Mouse (Mus musculus) heart, embryonic 10.5 days (tissue): ENCODE measurements around the gene Crip1. TPM values are rescaled to one million over a fixed set of nuclear protein-coding genes. Genes with fewer than 3 reads are reported as not detected.

Source experiments
- DNase-seq: peaks from one replicate; pipeline ENCODE4 v3.0.0-alpha.2; 2017; ENCODE audit warnings: low spot score
- H3K27ac ChIP-seq: fragments of 300-500 bp; sonication (generic); 2 replicates; pipeline ENCODE4 v1.5.1; 2016; ENCODE audit warnings: mild to moderate bottlenecking
- H3K27me3 ChIP-seq: fragments of 300-500 bp; sonication (generic); 2 replicates; pipeline ENCODE4 v1.6.1; 2016; ENCODE audit warnings: mild to moderate bottlenecking; ENCODE audit not compliant: poor library complexity, insufficient read depth, severe bottlenecking
- H3K36me3 ChIP-seq: fragments of 300-500 bp; sonication (generic); 2 replicates; pipeline ENCODE4 v1.6.1; 2016; ENCODE audit warnings: mild to moderate bottlenecking, moderate library complexity
- H3K4me1 ChIP-seq: fragments of 300-500 bp; sonication (generic); 2 replicates; pipeline ENCODE4 v1.6.1; 2016; ENCODE audit warnings: mild to moderate bottlenecking
- H3K4me3 ChIP-seq: fragments of 300-500 bp; sonication (generic); 2 replicates; pipeline ENCODE4 v1.5.1; 2016; ENCODE audit warnings: mild to moderate bottlenecking, moderate library complexity
- H3K9me3 ChIP-seq: fragments of 300-500 bp; sonication (generic); 2 replicates; pipeline ENCODE4 v1.6.1; 2016; ENCODE audit warnings: mild to moderate bottlenecking, moderate library complexity
- WGBS: fragments of 180-500 bp; shearing (Covaris S2); methylation state at CpG from one replicate; pipeline ENCODE4 v1.1.7; 2016; 5-methylcytosine and 5-hydroxymethylcytosine counted together
- polyA plus RNA-seq: library from polyadenylated mRNA; unstranded; fragments of >200 nt; fragmentation: Nextera tagmentation; extraction: Ambion mirVana; gene quantifications from 2 replicates; pipeline ENCODE4 v1.2.1, GENCODE M21; 2016

The Crip1 gene
- polyA plus RNA-seq, 1 experiment from 2014 or later: 511 TPM

GRCm38 (mm10) chr12:113143164-113143563 lies 3.0 kb upstream of the Crip1 start:
- Histone ChIP-seq H3K27me3 (no peaks in the 10 kb centered on the region), H3K4me3 (peak overlapping the region; percentile 82), H3K4me1 (peaks cover 91% of the 10 kb centered on the region), H3K27ac (peak overlapping the region; percentile 91), H3K9me3 (no peaks in the 10 kb centered on the region), H3K36me3 (peaks cover 35% of the 10 kb centered on the region)
- no peak for DNase-seq
- 39% methylated on average over 7 of the region's 7 CpGs for WGBS

DNA sequence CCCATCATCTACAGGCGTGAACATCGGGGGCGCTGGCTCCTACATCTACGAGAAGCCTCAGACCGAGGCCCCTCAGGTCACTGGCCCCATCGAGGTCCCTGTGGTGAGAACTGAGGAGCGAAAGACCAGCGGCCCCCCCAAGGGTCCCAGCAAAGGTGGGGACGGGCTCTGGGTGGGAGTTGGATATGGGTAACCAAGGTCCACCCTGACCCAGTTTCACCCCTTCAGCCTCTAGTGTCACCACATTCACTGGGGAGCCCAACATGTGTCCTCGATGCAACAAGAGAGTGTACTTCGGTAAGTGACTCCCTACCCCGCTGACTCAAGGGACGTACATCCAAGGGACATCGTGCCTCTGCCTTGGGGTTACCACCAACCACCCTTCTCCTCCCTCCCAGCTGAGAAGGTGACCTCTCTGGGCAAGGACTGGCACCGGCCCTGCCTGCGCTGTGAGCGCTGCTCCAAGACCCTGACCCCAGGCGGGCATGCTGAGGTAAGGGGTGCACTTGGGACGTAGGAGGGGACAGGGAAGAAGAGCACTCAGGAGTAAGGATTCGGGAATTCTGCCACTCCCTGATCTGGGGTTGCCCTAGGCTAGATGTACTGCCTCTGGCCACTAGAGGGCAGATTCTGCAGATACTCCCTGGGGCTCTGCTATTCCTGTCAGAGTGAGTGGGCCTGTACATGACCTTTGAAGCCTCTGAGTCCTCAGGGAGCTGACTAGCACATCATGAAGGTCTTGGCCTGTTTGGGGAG lies 1.9 kb upstream of the Crip1 start:
- no peaks in the 10 kb centered on the region for H3K9me3 ChIP-seq
- peak overlapping the region; percentile 82 for H3K4me3 ChIP-seq
- 74% methylated on average over 20 of the region's 20 CpGs for WGBS
- H3K4me1 ChIP-seq: peaks cover 89% of the 10 kb centered on the region
- H3K27ac ChIP-seq: peak overlapping the region; percentile 91; the same call in 1 of the 2 replicates
- H3K27me3 ChIP-seq: no peaks in the 10 kb centered on the region
- peak; percentile 77 for DNase-seq
- peaks cover 35% of the 10 kb centered on the region for H3K36me3 ChIP-seq

- no peaks in the 10 kb centered on the region for H3K27me3 ChIP-seq
- peak; percentile 73 for DNase-seq
- peak overlapping the region; percentile 3; the same call in 1 of the 2 replicates for H3K4me3 ChIP-seq
- H3K36me3 ChIP-seq: peaks cover 35% of the 10 kb centered on the region
- H3K4me1 ChIP-seq: peaks cover 87% of the 10 kb centered on the region
- 86% methylated on average over 16 of the region's 16 CpGs for WGBS
- H3K9me3 ChIP-seq: no peaks in the 10 kb centered on the region
- H3K27ac ChIP-seq: peak overlapping the region; percentile 32; the same call in 1 of the 2 replicates
Measured at GRCm38 (mm10) chr12:113144886-113145285, 1.2 kb upstream of the Crip1 start.

DNA sequence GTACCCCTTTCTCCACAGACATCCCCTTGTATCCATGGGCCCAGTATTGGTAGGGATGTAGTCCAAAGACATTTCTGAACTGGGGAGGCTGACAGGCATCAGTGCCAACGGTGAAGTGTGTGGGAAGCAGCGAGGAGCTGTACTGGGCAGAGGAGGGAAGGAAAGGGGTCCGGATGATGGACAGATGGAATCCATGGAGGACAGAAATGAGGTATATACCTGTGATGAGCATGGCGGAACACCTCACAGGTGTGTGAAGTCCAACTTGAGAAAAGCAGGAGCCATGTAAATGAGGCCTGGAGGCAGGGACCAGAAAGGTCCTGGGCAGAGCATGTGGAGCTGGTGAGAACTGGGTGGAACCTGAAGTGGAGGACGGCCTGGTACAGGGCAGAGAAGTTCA lies 525 bp upstream of the Crip1 start:
- peak overlapping the region; percentile 74; the same call in 1 of the 2 replicates for H3K27ac ChIP-seq

DNA sequence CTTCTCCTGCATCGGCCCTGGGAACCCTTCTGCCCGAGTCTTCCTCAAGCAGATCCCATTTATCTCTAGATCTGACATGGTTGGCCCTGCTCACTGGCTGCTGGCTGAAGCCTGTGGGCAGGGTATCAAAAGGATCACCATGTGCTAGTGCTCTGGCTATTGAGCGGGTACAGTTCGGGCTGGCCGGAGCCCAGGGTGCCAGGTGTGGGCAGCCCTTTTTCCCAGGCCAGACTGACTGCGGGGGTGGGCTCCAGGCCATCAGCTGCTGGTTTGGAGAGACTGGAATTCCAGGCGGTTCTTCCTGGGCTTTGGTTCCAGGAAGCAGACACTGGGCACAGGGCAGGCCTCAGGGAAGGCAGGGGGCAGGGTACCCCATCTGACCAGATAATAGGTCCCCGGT lies 1.4 kb downstream of the Crip1 start:
- Histone ChIP-seq H3K9me3 (no peaks in the 10 kb centered on the region), H3K36me3 (peaks cover 33% of the 10 kb centered on the region), H3K27me3 (peaks cover 7% of the 10 kb centered on the region; the same call in 1 of the 2 replicates), H3K27ac (peak overlapping the region; percentile 65), H3K4me3 (no peak overlapping the region), H3K4me1 (peaks cover 94% of the 10 kb centered on the region)
- DNase-seq: no peak
- WGBS: 69% methylated on average over 8 of the region's 8 CpGs

More for the DNA sequence above, 525 bp upstream of the Crip1 start:
- 80% methylated on average over 5 of the region's 5 CpGs for WGBS
- Histone ChIP-seq H3K4me1 (peaks cover 85% of the 10 kb centered on the region), H3K9me3 (no peaks in the 10 kb centered on the region), H3K36me3 (peaks cover 35% of the 10 kb centered on the region), H3K27me3 (0 out of 2 replicates have a peak, but pooled peaks cover 3% of the 10 kb centered on the region), H3K4me3 (no peak overlapping the region)
- no peak for DNase-seq

GRCm38 (mm10) chr12:113148381-113149035 lies 2.4 kb downstream of the Crip1 start:
- WGBS: 28% methylated on average over 16 of the region's 16 CpGs
- Histone ChIP-seq H3K36me3 (peaks cover 25% of the 10 kb centered on the region), H3K4me3 (peak overlapping the region; percentile 20; the same call in 1 of the 2 replicates), H3K4me1 (peaks cover 92% of the 10 kb centered on the region), H3K27ac (peak overlapping the region; percentile 75; the same call in 1 of the 2 replicates), H3K27me3 (peaks cover 12% of the 10 kb centered on the region; the same call in 1 of the 2 replicates), H3K9me3 (no peaks in the 10 kb centered on the region)
- DNase-seq: peak; percentile 79

DNA sequence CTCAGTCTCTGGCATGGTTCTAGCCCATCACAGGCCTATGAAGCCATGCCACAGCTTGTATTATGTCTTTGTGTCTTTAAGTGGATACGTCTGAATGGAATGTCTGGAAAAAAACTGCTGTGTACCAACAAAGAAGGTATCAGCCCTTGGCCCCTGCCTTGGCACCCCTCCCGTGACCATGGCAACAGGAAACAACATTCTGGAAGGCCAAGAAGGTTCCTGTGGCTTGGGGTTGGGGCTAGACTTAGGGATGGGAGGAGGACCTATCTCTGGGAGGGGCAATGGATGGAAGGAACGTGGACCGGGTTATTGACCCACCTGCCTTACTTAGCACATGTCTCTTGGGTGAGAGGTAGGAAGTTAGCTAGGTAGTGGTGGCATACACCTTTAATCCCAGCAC lies 3.2 kb downstream of the Crip1 start:
- 63% methylated on average over 4 of the region's 4 CpGs for WGBS
- H3K4me1 ChIP-seq: peaks cover 84% of the 10 kb centered on the region

GRCm38 (mm10) chr12:113149896-113150295 lies 3.8 kb downstream of the Crip1 start:
- peaks cover 82% of the 10 kb centered on the region for H3K4me1 ChIP-seq
- DNase-seq: no peak
- no peak overlapping the region for H3K27ac ChIP-seq
- H3K4me3 ChIP-seq: no peak overlapping the region
- H3K36me3 ChIP-seq: peaks cover 16% of the 10 kb centered on the region
- 85% methylated on average over 3 of the region's 3 CpGs for WGBS
- peaks cover 12% of the 10 kb centered on the region; the same call in 1 of the 2 replicates for H3K27me3 ChIP-seq
- H3K9me3 ChIP-seq: no peaks in the 10 kb centered on the region

More for the DNA sequence above, 3.2 kb downstream of the Crip1 start:
- DNase-seq: no peak
- Histone ChIP-seq H3K4me3 (no peak overlapping the region), H3K27ac (0 out of 2 replicates have a peak overlapping the region, but pooled peaks have one; percentile 75), H3K9me3 (no peaks in the 10 kb centered on the region), H3K36me3 (peaks cover 22% of the 10 kb centered on the region), H3K27me3 (peaks cover 12% of the 10 kb centered on the region; the same call in 1 of the 2 replicates)

- no peak for DNase-seq
- H3K4me3 ChIP-seq: no peak overlapping the region
- WGBS: 35% methylated on average over 4 of the region's 4 CpGs
- H3K36me3 ChIP-seq: peaks cover 9% of the 10 kb centered on the region
- H3K27me3 ChIP-seq: peaks cover 12% of the 10 kb centered on the region; the same call in 1 of the 2 replicates
- no peaks in the 10 kb centered on the region for H3K9me3 ChIP-seq
- H3K4me1 ChIP-seq: peaks cover 82% of the 10 kb centered on the region
- H3K27ac ChIP-seq: no peak overlapping the region
Measured at GRCm38 (mm10) chr12:113150591-113150990, 4.5 kb downstream of the Crip1 start.

- WGBS: 54% methylated on average over 8 of the region's 8 CpGs
- peak overlapping the region; percentile 70 for H3K4me3 ChIP-seq
- H3K9me3 ChIP-seq: no peaks in the 10 kb centered on the region
- peaks cover 5% of the 10 kb centered on the region; the same call in 1 of the 2 replicates for H3K36me3 ChIP-seq
- peaks cover 12% of the 10 kb centered on the region; the same call in 1 of the 2 replicates for H3K27me3 ChIP-seq
- no peak for DNase-seq
- no peak overlapping the region for H3K27ac ChIP-seq
- H3K4me1 ChIP-seq: peaks cover 79% of the 10 kb centered on the region
Measured at GRCm38 (mm10) chr12:113151046-113151445, 4.9 kb downstream of the Crip1 start.

GRCm38 (mm10) chr12:113151661-113152271 lies 5.7 kb downstream of the Crip1 start:
- WGBS: 2% methylated on average over 35 of the region's 36 CpGs
- peak overlapping the region; percentile 70 for H3K4me3 ChIP-seq
- H3K27me3 ChIP-seq: peaks cover 12% of the 10 kb centered on the region; the same call in 1 of the 2 replicates
- H3K9me3 ChIP-seq: no peaks in the 10 kb centered on the region
- H3K27ac ChIP-seq: peak overlapping the region; percentile 83
- H3K36me3 ChIP-seq: peaks cover 5% of the 10 kb centered on the region; the same call in 1 of the 2 replicates
- DNase-seq: peak; percentile 80
- H3K4me1 ChIP-seq: peaks cover 75% of the 10 kb centered on the region

GRCm38 (mm10) chr12:113152272-113152661 lies 6.2 kb downstream of the Crip1 start:
- Histone ChIP-seq H3K9me3 (no peaks in the 10 kb centered on the region), H3K27me3 (peaks cover 12% of the 10 kb centered on the region; the same call in 1 of the 2 replicates), H3K27ac (peak overlapping the region; percentile 83), H3K36me3 (peaks cover 5% of the 10 kb centered on the region; the same call in 1 of the 2 replicates), H3K4me1 (peaks cover 75% of the 10 kb centered on the region), H3K4me3 (peak overlapping the region; percentile 70)
- DNase-seq: peak; percentile 80
- WGBS: 15% methylated on average over 19 of the region's 19 CpGs
